ENCODE assay signal across 26 mouse cellular contexts in genomic region chr8:86546001-86546400, GRCm38 (mm10). TPM values are rescaled to one million over a fixed set of nuclear protein-coding genes. Genes with fewer than 3 reads are reported as not detected.
"Had no signal": no experiment of that assay in that cellular context is flagged by ENCODE, and none has a peak within 500 bp of the region (broad histone marks: within the 10 kb centered on the region; RNA-seq: fewer than 3 reads in every experiment).

No protein-coding gene starts in this region.

- H3K4me3 ChIP-seq: gastrocnemius, adult 2 months; heart, adult 2 months; heart, embryonic 13.5 days; heart, embryonic 15.5 days; hindbrain, embryonic 10.5 days; hindbrain, embryonic 12.5 days; intestine, embryonic 15.5 days; layer of hippocampus, adult 2 months; left cerebral cortex, adult 2 months; limb, embryonic 13.5 days; limb, embryonic 15.5 days had no signal

- H3K4me1 ChIP-seq: heart, embryonic 13.5 days; heart, embryonic 15.5 days; hindbrain, embryonic 10.5 days; hindbrain, embryonic 12.5 days; intestine, embryonic 15.5 days; limb, embryonic 13.5 days; limb, embryonic 15.5 days had no signal

- DNase-seq: gastrocnemius, adult 2 months; gastrocnemius, postnatal 10 days; gastrocnemius, postnatal 25 days; heart, adult 11 months; heart, adult 2 months; heart, postnatal 14 days; heart, postnatal 36 days; kidney, adult 18-20 months; kidney, adult 8-10 months; kidney, postnatal 10 days; kidney, postnatal 25 days; kidney, postnatal 4 days; left cerebral cortex, postnatal 4 days had no signal

RNA-seq across cellular contexts. Expression of gene Abcc12, which starts 34.5 kb away (rescaled TPM):
- total RNA-seq: gastrocnemius, adult 2 months; heart, adult 2 months; heart, postnatal 36 days had no signal
- polyA plus RNA-seq: heart, embryonic 11.5 days; heart, embryonic 13.5 days; heart, postnatal 0 days; inflammation-experienced regulatory T-cells, adult 6 months; intestine, postnatal 0 days had no signal
